Mouse (Mus musculus) CH12.LX (cell line): ENCODE measurements at regions not wholly inside any gene's neighbourhood (a gene's known extent, or its start where the extent isn't known, plus 50 kb on each side); places are given as distances from the start of the nearest gene placed in this dataset.

ENCODE experiments used
- DNase-seq: peaks from one replicate; pipeline ENCODE4 v3.0.0-alpha.2; 2013; ENCODE audit errors: extremely low read depth
- H3K27ac ChIP-seq: 2 replicates; pipeline ENCODE4 v1.5.1; 2012; ENCODE audit warnings: low read depth, mild to moderate bottlenecking, control low read depth, moderate library complexity; ENCODE audit not compliant: insufficient read depth
- H3K27me3 ChIP-seq: replicated peaks from 2 replicates; pipeline ENCODE3; 2012; ENCODE audit warnings: inconsistent platforms
- H3K36me3 ChIP-seq, 2 experiments: replicated peaks in 1 of 2; 2 replicates each; pipeline versions ENCODE3 to v1.6.1; 2012; ENCODE audit warnings: inconsistent platforms in 1 of 2, low read length in 1 of 2, mild to moderate bottlenecking in 1 of 2, mixed read lengths in 1 of 2, moderate library complexity in 1 of 2; ENCODE audit not compliant: control insufficient read depth in 1 of 2, insufficient read depth in 1 of 2
- H3K4me1 ChIP-seq, 2 experiments: 2 replicates each; pipeline ENCODE4 v1.6.1; 2012; ENCODE audit warnings: inconsistent platforms in 1 of 2, moderate library complexity in 1 of 2; ENCODE audit not compliant: insufficient read depth in 2 of 2, control insufficient read depth in 1 of 2
- H3K4me2 ChIP-seq: 2 replicates; pipeline ENCODE4 v1.6.1; 2012; ENCODE audit warnings: low read depth, mild to moderate bottlenecking, control low read depth; ENCODE audit not compliant: poor library complexity, insufficient read depth, severe bottlenecking
- H3K4me3 ChIP-seq, 3 experiments: fragments of 150-350 bp in 1 of 3; sonication (generic) in 1 of 3; replicated peaks in 1 of 3; 2 replicates each; pipeline versions ENCODE3 to v1.5.1; 2011 to 2012; ENCODE audit warnings: low read depth in 2 of 3, low read length in 2 of 3, mild to moderate bottlenecking in 2 of 3, moderate library complexity in 2 of 3, control low read depth in 1 of 3, improper control_type of control experiment in 1 of 3, inconsistent platforms in 1 of 3, mixed read lengths in 1 of 3; ENCODE audit not compliant: poor library complexity in 1 of 3
- H3K79me2 ChIP-seq: replicated peaks from 2 replicates; pipeline ENCODE4 v1.6.1; 2012; ENCODE audit warnings: mild to moderate bottlenecking, moderate library complexity; ENCODE audit not compliant: control insufficient read depth, poor library complexity, insufficient read depth, severe bottlenecking; ENCODE audit errors: extremely low read depth
- H3K9ac ChIP-seq: 2 replicates; pipeline ENCODE4 v1.6.1; 2012; ENCODE audit warnings: low read depth, mild to moderate bottlenecking, control low read depth, moderate library complexity; ENCODE audit not compliant: insufficient read depth
- H3K9me3 ChIP-seq: replicated peaks from 2 replicates; pipeline ENCODE3; 2012; ENCODE audit warnings: low read length, inconsistent platforms, mixed read lengths
- BHLHE40 ChIP-seq: IDR thresholded peaks from 2 replicates; pipeline ENCODE4 v1.6.1; 2011; ENCODE audit warnings: mild to moderate bottlenecking, low read depth, low read length, improper control_type of control experiment
- E2F4 ChIP-seq: IDR thresholded peaks from 2 replicates; pipeline ENCODE4 v1.6.1; 2011; ENCODE audit warnings: low read depth, low read length, improper control_type of control experiment; ENCODE audit not compliant: insufficient replicate concordance
- EP300 ChIP-seq: IDR thresholded peaks from 2 replicates; pipeline ENCODE4 v1.6.1; 2011; ENCODE audit warnings: low read length, improper control_type of control experiment
- HCFC1 ChIP-seq: IDR thresholded peaks from 2 replicates; pipeline ENCODE4 v1.6.1; 2012; ENCODE audit warnings: low read depth, mild to moderate bottlenecking, inconsistent platforms, low read length, improper control_type of control experiment
- JUN ChIP-seq: IDR thresholded peaks from 2 replicates; pipeline ENCODE4 v1.6.1; 2011; ENCODE audit warnings: low read depth, mild to moderate bottlenecking, low read length, improper control_type of control experiment, moderate library complexity; ENCODE audit not compliant: insufficient read depth
- MAFK ChIP-seq: IDR thresholded peaks from 2 replicates; pipeline ENCODE4 v1.6.1; 2011; ENCODE audit warnings: low read length, improper control_type of control experiment; ENCODE audit not compliant: insufficient replicate concordance
- MAX ChIP-seq: IDR thresholded peaks from 2 replicates; pipeline ENCODE4 v1.6.1; 2011; ENCODE audit warnings: low read length, improper control_type of control experiment
- MEF2A ChIP-seq: IDR thresholded peaks from 2 replicates; pipeline ENCODE4 v1.6.1; 2014; ENCODE audit warnings: low read depth, mild to moderate bottlenecking, inconsistent platforms, low read length, improper control_type of control experiment, borderline replicate concordance
- MYC ChIP-seq: IDR thresholded peaks from 2 replicates; pipeline ENCODE4 v1.6.1; 2011; ENCODE audit warnings: low read depth, mild to moderate bottlenecking, improper control_type of control experiment, low read length
- NELFE ChIP-seq: IDR thresholded peaks from 2 replicates; pipeline ENCODE4 v1.6.1; 2011; ENCODE audit warnings: low read depth, low read length, improper control_type of control experiment
- NRF1 ChIP-seq: IDR thresholded peaks from 2 replicates; pipeline ENCODE4 v1.6.1; 2014; ENCODE audit warnings: low read depth, mild to moderate bottlenecking, inconsistent platforms, low read length, improper control_type of control experiment, moderate library complexity
- RCOR1 ChIP-seq: conservative IDR thresholded peaks from 2 replicates; pipeline ENCODE4 v1.6.1; 2012; ENCODE audit warnings: low read depth, mild to moderate bottlenecking, inconsistent platforms, low read length, improper control_type of control experiment
- TBP ChIP-seq: conservative IDR thresholded peaks from 2 replicates; pipeline ENCODE4 v1.6.1; 2011; ENCODE audit warnings: low read depth, low read length, improper control_type of control experiment
- TCF12 ChIP-seq: IDR thresholded peaks from 2 replicates; pipeline ENCODE4 v1.6.1; 2014; ENCODE audit warnings: low read depth, mild to moderate bottlenecking, inconsistent platforms, low read length, improper control_type of control experiment
- USF1 ChIP-seq: IDR thresholded peaks from 2 replicates; pipeline ENCODE4 v1.6.1; 2014; ENCODE audit warnings: low read depth, mild to moderate bottlenecking, inconsistent platforms, low read length, improper control_type of control experiment
- USF2 ChIP-seq: conservative IDR thresholded peaks from 2 replicates; pipeline ENCODE4 v1.6.1; 2011; ENCODE audit warnings: low read depth, low read length, improper control_type of control experiment
- ZC3H11A ChIP-seq: IDR thresholded peaks from 2 replicates; pipeline ENCODE4 v1.6.1; 2012; ENCODE audit warnings: low read depth, mild to moderate bottlenecking, inconsistent platforms, low read length, improper control_type of control experiment
- ZKSCAN1 ChIP-seq: IDR thresholded peaks from 2 replicates; pipeline ENCODE4 v1.6.1; 2012; ENCODE audit warnings: low read depth, inconsistent platforms, low read length, improper control_type of control experiment, borderline replicate concordance
- ZNF384 ChIP-seq: IDR thresholded peaks from 2 replicates; pipeline ENCODE4 v1.6.1; 2012; ENCODE audit warnings: low read depth, low read length, improper control_type of control experiment, inconsistent platforms
- dilution Hi-C: fragments of 300-500 bp; cut with MboI; formaldehyde crosslinking; loops from 2 replicates; pipeline ENCODE4 v1.14.3; 2020; ENCODE audit warnings: low sequenced_read_pairs; ENCODE audit not compliant: extremely low pct_unique_long_range_greater_than_20kb, extremely low pct_ligation_motif_present
- in situ Hi-C: fragments of 300-500 bp; cut with MboI; formaldehyde crosslinking; loops from 3 replicates; pipeline ENCODE4 v1.14.3; 2019; ENCODE audit warnings: low sequenced_read_pairs, low pct_ligation_motif_present, low pct_unique_long_range_greater_than_20kb, mixed read lengths

DNA sequence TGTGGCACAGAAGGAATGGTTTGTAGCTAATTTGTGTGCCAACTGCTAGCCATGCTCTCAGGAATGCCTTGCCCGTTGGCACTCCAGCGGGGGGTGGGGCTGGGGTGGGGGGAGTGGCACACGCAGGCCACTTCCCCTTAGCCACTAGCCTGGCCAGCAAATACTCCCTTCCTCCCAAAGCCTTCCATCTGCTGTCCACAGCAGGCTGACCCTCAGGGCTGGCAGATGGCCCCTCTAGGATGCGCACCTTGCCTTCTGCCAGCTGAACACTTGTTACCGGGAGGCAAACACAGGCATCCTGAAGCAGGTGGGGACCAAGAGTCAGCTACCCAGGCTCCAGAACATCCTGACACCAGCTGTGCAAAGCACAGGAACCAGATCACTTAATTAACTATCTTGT, 372.1 kb upstream of the Smim15 start:
- no peak for TF ChIP-seq TCF12
- TF ChIP-seq USF2: no peak
- TF ChIP-seq RCOR1: no peak
- TF ChIP-seq MAX: no peak
- no peak for TF ChIP-seq TBP
- TF ChIP-seq E2F4: no peak
- no peak for TF ChIP-seq ZKSCAN1
- TF ChIP-seq ZNF384: no peak
- no peak for TF ChIP-seq MYC
- TF ChIP-seq EP300: no peak
- no peak for TF ChIP-seq NRF1
- no peak for TF ChIP-seq NELFE
- TF ChIP-seq HCFC1: no peak
- TF ChIP-seq MAFK: no peak
- no peak for TF ChIP-seq JUN
- TF ChIP-seq ZC3H11A: no peak
- TF ChIP-seq BHLHE40: no peak
- Histone ChIP-seq H3K9ac (no peak overlapping the region), H3K4me3 (no peak overlapping the region), H3K27me3 (peaks cover 4% of the 10 kb centered on the region), H3K4me2 (no peak overlapping the region), H3K36me3 (no peaks in the 10 kb centered on the region), H3K27ac (no peak overlapping the region), H3K79me2 (no peaks in the 10 kb centered on the region), H3K4me1 (peaks cover 0 to 5% of the 10 kb centered on the region in 2 experiments; a peak in 2 of 4 replicates), H3K9me3 (peaks cover 2% of the 10 kb centered on the region)
- no peak for DNase-seq
- dilution Hi-C loops: no loop called here
- in situ Hi-C loops: no loop called here

DNA sequence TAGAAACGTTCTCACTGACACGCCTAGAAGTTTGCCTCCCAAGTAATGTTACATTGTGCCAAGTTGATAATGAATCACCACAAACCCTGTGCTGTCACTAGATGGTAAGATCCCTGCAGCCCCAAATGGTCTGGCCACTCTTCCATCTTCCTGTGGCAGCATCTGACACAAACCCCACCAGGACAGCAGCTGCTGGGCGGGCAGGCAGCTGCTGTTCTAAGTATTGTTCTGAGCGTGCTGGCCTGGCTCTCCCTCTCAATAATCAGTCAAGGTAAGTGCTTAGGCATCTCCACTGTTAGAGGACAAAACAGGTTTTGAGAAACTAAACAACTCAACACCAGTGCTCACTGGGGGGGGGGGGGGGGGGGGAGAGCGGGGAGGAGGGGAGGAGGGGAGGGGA, 375.7 kb upstream of the Smim15 start:
- TF ChIP-seq USF1 (no peak), E2F4 (no peak), MYC (no peak), MAFK (no peak), JUN (no peak), MEF2A (no peak)
- Histone ChIP-seq H3K79me2 (no peaks in the 10 kb centered on the region), H3K9ac (no peak overlapping the region), H3K27ac (no peak overlapping the region), H3K36me3 (no peaks in the 10 kb centered on the region), H3K4me1 (no peaks in the 10 kb centered on the region), H3K27me3 (peaks cover 4% of the 10 kb centered on the region), H3K9me3 (no peaks in the 10 kb centered on the region), H3K4me2 (no peak overlapping the region), H3K4me3 (no peak overlapping the region)
- dilution Hi-C loops (no loop called here), in situ Hi-C loops (no loop called here)
- DNase-seq: no peak
